Mouse (Mus musculus): ENCODE results near the gene Arv1. TPM values are rescaled to one million over a fixed set of nuclear protein-coding genes. Genes with fewer than 3 reads are reported as not detected.

Gene Arv1
- total RNA-seq, 4 experiments from 2014 or later: 11.4 to 13.0 (median 11.6) TPM

Other genes starting within 250 kb of the Arv1 start
- 10 to 100 TPM; 43.2 to 49.2 (median 45.7) TPM for gene Cog2, start 201.4 kb upstream of the Arv1 start, total RNA-seq (2022)
- 10 to 100 TPM; 17.3 to 31.4 (median 24.9) TPM for gene Agt, start 152.4 kb upstream of the Arv1 start, total RNA-seq (2022)
- gene Capn9, start 146.0 kb upstream of the Arv1 start, total RNA-seq (2022): under 1 TPM in 1 of 4 experiments, not detected in 3; 0.35 TPM
- gene 2310022B05Rik, start 58.8 kb upstream of the Arv1 start, total RNA-seq (2022): 10 to 100 TPM; 68.8 to 73.0 (median 71.5) TPM
- 10 to 100 TPM; 38.5 to 42.9 (median 39.3) TPM for gene Ttc13, start 156 bp upstream of the Arv1 start, total RNA-seq (2022)
- 1 to 10 TPM in 2 of 4 experiments, under 1 TPM in 2; 0.28 to 1.6 (median 0.83) TPM for gene Fam89a, start 29.7 kb downstream of the Arv1 start, total RNA-seq (2022)
- gene Trim67, start 71.0 kb downstream of the Arv1 start, total RNA-seq (2022): 1 to 10 TPM; 2.2 to 2.3 (median 2.2) TPM
- 10 to 100 TPM; 55.0 to 63.7 (median 58.4) TPM for gene Gnpat, start 140.9 kb downstream of the Arv1 start, total RNA-seq (2022)
- 10 to 100 TPM; 17.7 to 20.5 (median 19.6) TPM for gene 2810004N23Rik, start 141.0 kb downstream of the Arv1 start, total RNA-seq (2022)
- gene Exoc8, start 175.6 kb downstream of the Arv1 start, total RNA-seq (2022): 10 to 100 TPM; 33.0 to 33.4 (median 33.2) TPM
- gene Sprtn, start 175.7 kb downstream of the Arv1 start, total RNA-seq (2022): 10 to 100 TPM; 13.9 to 15.9 (median 15.6) TPM
- gene Egln1, start 227.2 kb downstream of the Arv1 start, total RNA-seq (2022): 10 to 100 TPM; 58.3 to 63.5 (median 62.1) TPM